ENCODE assay signal across 7 mouse cellular contexts in the genomic region with DNA sequence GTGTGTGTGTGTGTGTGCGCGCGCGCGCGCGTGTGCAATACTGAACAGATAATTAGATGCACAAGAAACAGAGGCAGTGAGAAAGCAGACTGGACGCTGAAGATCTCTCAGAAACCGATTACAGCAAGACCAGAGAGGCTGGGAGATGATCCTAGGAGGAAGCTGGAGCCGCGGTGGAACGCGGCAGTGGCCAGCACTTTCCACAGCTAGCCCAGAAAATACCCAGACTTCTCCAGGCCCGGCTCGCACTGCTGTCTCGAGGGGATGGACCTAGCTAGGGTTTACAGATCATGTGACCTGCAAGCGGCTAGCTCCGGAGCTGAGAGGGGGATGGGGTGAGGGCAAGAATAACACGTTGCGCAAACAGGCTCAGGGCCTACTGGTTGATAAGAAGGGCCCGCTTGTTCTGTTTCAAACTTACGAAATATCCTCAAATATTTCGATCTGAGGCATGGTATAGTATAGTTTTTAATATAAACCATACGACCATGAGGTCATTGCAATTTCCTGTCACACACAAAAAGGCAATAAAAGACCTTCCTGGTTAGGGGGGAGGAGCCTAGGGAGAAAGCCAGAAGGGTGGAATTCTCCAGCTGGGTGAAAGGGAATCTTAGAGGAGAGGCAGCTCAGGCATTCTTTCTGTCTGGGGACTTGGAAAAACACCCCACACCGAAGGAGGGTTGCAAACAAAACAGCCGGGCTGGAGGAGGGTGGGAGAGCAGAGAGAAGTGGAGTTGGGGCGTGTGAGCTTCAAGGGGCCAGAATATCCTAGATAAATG. TPM values are rescaled to one million over a fixed set of nuclear protein-coding genes. Genes with fewer than 3 reads are reported as not detected.
A peak's percentile ranks its signal among the peaks of the same experiment; 100 is the strongest.
DNase-seq lines count a peak whose midpoint lies in the region; ATAC-seq lines count a peak whose summit lies in the region.

No protein-coding gene starts in this region.

- peak overlapping the region; percentile 55 for H3K4me2 ChIP-seq in embryonic facial prominence, embryonic 12.5 days (replicated peaks)
- H3K4me2 ChIP-seq in limb, embryonic 15.5 days = peak overlapping the region; percentile 49
- H3K4me2 ChIP-seq in midbrain, embryonic 16.5 days (ENCODE audit: low read length) = peak overlapping the region; percentile 64

- H3K4me1 ChIP-seq in embryonic facial prominence, embryonic 12.5 days = peaks cover 34% of the 10 kb centered on the region
- H3K4me1 ChIP-seq in limb, embryonic 15.5 days = peaks cover 43% of the 10 kb centered on the region
- H3K4me1 ChIP-seq in midbrain, embryonic 16.5 days (ENCODE audit: control insufficient read depth, insufficient read depth, low read length) = peaks cover 20% of the 10 kb centered on the region

- peak overlapping the region; percentile 100 for H3K27ac ChIP-seq in embryonic facial prominence, embryonic 12.5 days
- H3K27ac ChIP-seq in limb, embryonic 15.5 days = peak overlapping the region; percentile 99
- H3K27ac ChIP-seq in midbrain, embryonic 16.5 days (ENCODE audit: low read length) = peak overlapping the region; percentile 93

- no peaks in the 10 kb centered on the region for H3K36me3 ChIP-seq in embryonic facial prominence, embryonic 12.5 days
- H3K36me3 ChIP-seq in limb, embryonic 15.5 days = no peaks in the 10 kb centered on the region
- H3K36me3 ChIP-seq in midbrain, embryonic 16.5 days (ENCODE audit: control insufficient read depth, insufficient read depth, low read length) = no peaks in the 10 kb centered on the region

- peak overlapping the region; percentile 52 for H3K9ac ChIP-seq in embryonic facial prominence, embryonic 12.5 days
- peak overlapping the region; percentile 23 for H3K9ac ChIP-seq in limb, embryonic 15.5 days
- peak overlapping the region; percentile 49 for H3K9ac ChIP-seq in midbrain, embryonic 16.5 days (ENCODE audit: low read depth, low read length)

- peak; percentile 89 to 90 for DNase-seq in adrenal gland, postnatal 36 days
- peak; percentile 100 for DNase-seq in heart, adult 11 months
- DNase-seq in kidney, adult 18-20 months = peak; percentile 90
- peak; percentile 28 to 50 for DNase-seq in spleen, postnatal 14 days (ENCODE audit: low spot score in 2 of 2)

- WGBS in embryonic facial prominence, embryonic 12.5 days = under 1% methylated on average over 27 of the region's 27 CpGs
- WGBS in limb, embryonic 15.5 days = 2% methylated on average over 27 of the region's 27 CpGs
- 1% methylated on average over 27 of the region's 27 CpGs for WGBS in midbrain, embryonic 16.5 days

- peak overlapping the region; percentile 29 for H3K4me3 ChIP-seq in embryonic facial prominence, embryonic 12.5 days
- H3K4me3 ChIP-seq in limb, embryonic 15.5 days = peak overlapping the region; percentile 32
- H3K4me3 ChIP-seq in midbrain, embryonic 16.5 days (ENCODE audit: low read depth, low read length) = peak overlapping the region; percentile 30

- no peaks in the 10 kb centered on the region for H3K9me3 ChIP-seq in embryonic facial prominence, embryonic 12.5 days
- H3K9me3 ChIP-seq in limb, embryonic 15.5 days = no peaks in the 10 kb centered on the region
- H3K9me3 ChIP-seq in midbrain, embryonic 16.5 days (replicated peaks; ENCODE audit: control insufficient read depth, low read length, poor library complexity, severe bottlenecking) = no peaks in the 10 kb centered on the region

- H3K27me3 ChIP-seq in embryonic facial prominence, embryonic 12.5 days = no peaks in the 10 kb centered on the region
- no peaks in the 10 kb centered on the region for H3K27me3 ChIP-seq in limb, embryonic 15.5 days
- no peaks in the 10 kb centered on the region for H3K27me3 ChIP-seq in midbrain, embryonic 16.5 days (ENCODE audit: control insufficient read depth, insufficient read depth, low read depth, low read length)

- peak; percentile 93 for ATAC-seq in embryonic facial prominence, embryonic 12.5 days (ENCODE audit: insufficient number of reproducible peaks, insufficient read depth, low FRiP score, low TSS enrichment)
- peak; percentile 87 for ATAC-seq in limb, embryonic 15.5 days (ENCODE audit: insufficient number of reproducible peaks, low FRiP score, low TSS enrichment, low read depth)
- peak; percentile 96 for ATAC-seq in midbrain, embryonic 16.5 days

RNA-seq across cellular contexts. Expression of a gene that starts 22.1 kb away (rescaled TPM):
- total RNA-seq in adrenal gland, postnatal 36 days (2021) = 100 to 1,000 TPM; 431 to 435 TPM
- 722 and 756 TPM in 2 replicates for polyA plus RNA-seq in embryonic facial prominence, embryonic 12.5 days (2016; fragmentation: Nextera tagmentation; extraction: Ambion mirVana)
- polyA plus RNA-seq in limb, embryonic 15.5 days (2015; fragmentation: Nextera tagmentation; extraction: Ambion mirVana) = 569 and 579 TPM in 2 replicates
- 393 and 436 TPM in 2 replicates for polyA plus RNA-seq in midbrain, embryonic 16.5 days (2015; fragmentation: Nextera tagmentation; extraction: Ambion mirVana)

Comparison
In these comparisons a context has a peak if more than half of its experiments do, and no peak if none do; other contexts are left out.
1. Peak in every context shown above with its lines: DNase-seq, ATAC-seq, H3K4me3 ChIP-seq and H3K27ac ChIP-seq.
2. DNase-seq: peak in every context shown above with its lines; median percentile 100 in heart, adult 11 months; 90 in kidney, adult 18-20 months; 90 in adrenal gland, postnatal 36 days; 39 in spleen, postnatal 14 days.